Mouse (Mus musculus) kidney, adult 2 months (tissue): ENCODE results near the gene Tubgcp4. TPM values are rescaled to one million over a fixed set of nuclear protein-coding genes. Genes with fewer than 3 reads are reported as not detected.

Experiments
- DNase-seq: peaks from one replicate; pipeline ENCODE4 v3.0.0; 2021
- H3K27ac ChIP-seq: fragments of 200-500 bp; 2 replicates; pipeline ENCODE4 v1.5.1; 2012; ENCODE audit warnings: low read depth, low read length, control low read depth, inconsistent platforms; ENCODE audit not compliant: insufficient read depth
- H3K27me3 ChIP-seq: fragments of 200-500 bp; replicated peaks from 2 replicates; pipeline ENCODE4 v1.6.1; 2012; ENCODE audit warnings: mild to moderate bottlenecking, moderate library complexity, low read length, inconsistent platforms; ENCODE audit not compliant: control insufficient read depth, insufficient read depth
- H3K36me3 ChIP-seq: fragments of 200-500 bp; 2 replicates; pipeline ENCODE4 v1.6.1; 2012; ENCODE audit warnings: mild to moderate bottlenecking, moderate library complexity, low read length, inconsistent platforms; ENCODE audit not compliant: control insufficient read depth, insufficient read depth
- H3K4me1 ChIP-seq: fragments of 200-500 bp; 2 replicates; pipeline ENCODE4 v1.6.1; 2011; ENCODE audit warnings: low read length; ENCODE audit not compliant: control insufficient read depth, insufficient read depth
- H3K4me3 ChIP-seq: fragments of 200-500 bp; 2 replicates; pipeline ENCODE4 v1.5.1; 2011; ENCODE audit warnings: mild to moderate bottlenecking, low read depth, low read length, control low read depth; ENCODE audit not compliant: insufficient read depth
- CTCF ChIP-seq: fragments of 200-500 bp; conservative IDR thresholded peaks from 2 replicates; pipeline ENCODE4 v1.5.1; 2011; ENCODE audit warnings: low read depth, mild to moderate bottlenecking, control low read depth, low read length, moderate library complexity, mixed read lengths; ENCODE audit not compliant: insufficient read depth, insufficient read length
- POLR2A ChIP-seq: fragments of 200-500 bp; IDR thresholded peaks from one replicate; pipeline ENCODE4 v1.6.1; 2011; ENCODE audit warnings: low read depth, low read length, control low read depth
- WGBS: fragments of 180-500 bp; shearing (Covaris S2); methylation state at CpG from one replicate; pipeline ENCODE4 v1.1.7; 2018; 5-methylcytosine and 5-hydroxymethylcytosine counted together
- polyA plus RNA-seq: library from polyadenylated mRNA; depleted of rRNA; stranded (reverse); fragments of >200 nt; gene quantifications from 2 replicates; pipeline ENCODE4 v1.2.3, GENCODE M21; 2012; rRNA removed

Gene Tubgcp4
- polyA plus RNA-seq, 1 experiment: 25.8 TPM

DNA sequence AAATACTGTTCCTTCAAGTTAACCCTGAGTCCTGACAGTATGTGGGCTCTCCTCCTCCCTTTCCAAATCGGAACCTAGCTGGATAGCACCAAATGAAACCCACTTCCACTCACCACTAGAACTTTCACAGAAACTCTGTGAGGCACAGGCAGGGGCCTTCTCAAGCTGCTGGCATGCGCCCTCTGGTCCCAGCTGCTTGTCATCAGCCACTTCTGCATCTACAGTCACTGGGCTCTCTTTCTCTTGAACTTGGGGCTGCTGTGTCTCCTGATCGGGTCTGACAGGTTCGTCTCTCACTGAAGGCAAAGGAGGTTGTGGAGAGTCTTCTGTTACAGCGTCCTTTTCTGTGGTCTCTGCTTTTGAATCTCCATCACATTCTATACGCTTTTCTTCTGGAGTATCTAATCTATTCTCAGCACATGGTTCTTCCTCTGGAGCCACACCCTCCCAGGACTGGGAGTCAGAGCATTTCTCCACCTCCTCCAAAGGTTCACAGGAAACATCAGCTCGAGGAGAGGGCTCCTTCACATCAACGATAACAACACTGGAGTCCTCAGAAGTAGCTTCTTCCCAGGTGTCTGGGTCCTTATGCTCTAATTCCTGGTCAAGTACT lies 65.1 kb downstream of the Tubgcp4 start:
- WGBS: 88% methylated on average over 8 of the region's 8 CpGs
- TF ChIP-seq POLR2A: no peak
- H3K4me3 ChIP-seq: no peak overlapping the region
- H3K27ac ChIP-seq: no peak overlapping the region
- H3K36me3 ChIP-seq: peaks cover 3% of the 10 kb centered on the region; the same call in 1 of the 2 replicates
- H3K27me3 ChIP-seq: no peaks in the 10 kb centered on the region
- no peak for DNase-seq
- H3K4me1 ChIP-seq: no peaks in the 10 kb centered on the region

DNA sequence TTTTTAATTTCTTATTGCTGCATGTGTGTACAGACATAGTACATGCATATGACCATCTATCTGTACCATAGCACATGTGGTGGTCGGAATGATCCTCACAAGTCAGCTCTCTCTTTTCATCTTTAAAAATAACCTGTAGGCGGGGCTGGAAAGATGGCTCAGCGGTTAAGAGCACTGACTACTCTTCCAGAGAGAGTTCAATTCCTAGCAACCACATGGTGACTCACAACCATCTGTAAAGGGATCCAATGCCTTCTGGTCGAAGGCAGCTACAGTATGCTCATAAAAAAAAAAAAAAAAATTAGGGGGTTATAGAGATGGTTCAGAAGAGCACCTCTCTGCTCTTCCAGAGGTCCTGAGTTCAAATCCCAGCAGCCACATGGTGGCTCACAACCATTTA lies 69.0 kb downstream of the Tubgcp4 start:
- no peak for DNase-seq
- TF ChIP-seq CTCF (no peak), POLR2A (no peak)
- WGBS: 82% methylated on average over 4 of the region's 4 CpGs
- Histone ChIP-seq H3K27ac (no peak overlapping the region), H3K36me3 (peaks cover 5% of the 10 kb centered on the region; the same call in 1 of the 2 replicates), H3K27me3 (no peaks in the 10 kb centered on the region), H3K4me3 (no peak overlapping the region), H3K4me1 (no peaks in the 10 kb centered on the region)

DNA sequence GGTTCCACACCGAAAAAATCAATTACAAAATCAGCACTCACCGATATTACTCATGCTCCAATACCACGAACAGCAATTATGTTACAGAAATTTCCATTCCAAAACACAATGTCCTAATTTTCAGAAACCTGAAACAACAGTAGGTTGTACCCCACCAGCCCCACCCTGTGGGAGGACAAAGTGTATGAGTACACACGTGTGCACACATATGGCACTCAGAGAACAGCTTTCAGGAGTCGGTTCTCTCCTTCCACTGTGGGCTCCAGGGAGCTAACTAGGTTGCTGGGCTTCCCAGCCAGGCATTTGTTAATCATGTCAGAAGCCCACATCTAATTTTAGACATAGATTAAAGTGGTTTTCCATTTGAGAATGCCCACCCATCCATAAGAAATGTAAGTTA lies 73.6 kb downstream of the Tubgcp4 start:
- no peak for DNase-seq
- no peaks in the 10 kb centered on the region for H3K27me3 ChIP-seq
- no peak overlapping the region for H3K4me3 ChIP-seq
- WGBS: 90% methylated on average over 5 of the region's 5 CpGs
- no peaks in the 10 kb centered on the region for H3K4me1 ChIP-seq
- H3K36me3 ChIP-seq: peaks cover 8% of the 10 kb centered on the region
- no peak overlapping the region for H3K27ac ChIP-seq
- TF ChIP-seq CTCF (no peak), POLR2A (no peak)

Other genes starting within 250 kb of the Tubgcp4 start
- 22.0 and 23.0 TPM in 2 replicates for gene Ubr1, start 199.9 kb upstream of the Tubgcp4 start, polyA plus RNA-seq
- 9.2 and 10.0 TPM in 2 replicates for gene Tmem62, start 193.6 kb upstream of the Tubgcp4 start, polyA plus RNA-seq
- 34.5 and 40.7 TPM in 2 replicates for gene Ccndbp1, start 162.3 kb upstream of the Tubgcp4 start, polyA plus RNA-seq
- gene Epb42, start 133.6 kb upstream of the Tubgcp4 start, polyA plus RNA-seq: 0.38 and 0.92 TPM in 2 replicates
- gene Tgm5, start 84.8 kb upstream of the Tubgcp4 start, polyA plus RNA-seq: 0.06 and 0.08 TPM in 2 replicates
- gene Tgm7, start 60.9 kb upstream of the Tubgcp4 start, polyA plus RNA-seq: 0.08 and 0.15 TPM in 2 replicates
- gene Adal, start 30.2 kb upstream of the Tubgcp4 start, polyA plus RNA-seq: 5.6 and 8.0 TPM in 2 replicates
- 9.8 and 11.6 TPM in 2 replicates for gene Lcmt2, start 30.0 kb upstream of the Tubgcp4 start, polyA plus RNA-seq
- gene Zscan29, start 471 bp downstream of the Tubgcp4 start, polyA plus RNA-seq: 4.8 and 5.8 TPM in 2 replicates
- 16.3 and 18.5 TPM in 2 replicates for gene Trp53bp1, start 100.8 kb downstream of the Tubgcp4 start, polyA plus RNA-seq
- 1.1 and 1.3 TPM in 2 replicates for gene Map1a, start 118.9 kb downstream of the Tubgcp4 start, polyA plus RNA-seq
- 41.5 and 56.7 TPM in 2 replicates for gene Ppip5k1, start 184.7 kb downstream of the Tubgcp4 start, polyA plus RNA-seq
- gene Ckmt1, start 187.1 kb downstream of the Tubgcp4 start, polyA plus RNA-seq: 107 and 124 TPM in 2 replicates
- not detected in 2 replicates for gene Strc, start 216.5 kb downstream of the Tubgcp4 start, polyA plus RNA-seq
- gene Pdia3, start 243.1 kb downstream of the Tubgcp4 start, polyA plus RNA-seq: 239 and 531 TPM in 2 replicates
- gene Catsper2, start 243.1 kb downstream of the Tubgcp4 start, polyA plus RNA-seq: 1.0 and 1.7 TPM in 2 replicates